Mouse (Mus musculus): ENCODE data around the gene Mipep. TPM values are rescaled to one million over a fixed set of nuclear protein-coding genes. Genes with fewer than 3 reads are reported as not detected.

Gene Mipep
- polyA plus RNA-seq, 1 experiment from 2014 or later, result 20.5 TPM

GRCm38 (mm10) chr14:60806891-60807344, 22.5 kb downstream of the Mipep start:
- Histone ChIP-seq H3K4me3 (replicated peaks; ENCODE audit: low read length) (no peak overlapping the region), H3K4me2 (ENCODE audit: low read length) (no peak overlapping the region), H3K9me3 (ENCODE audit: control insufficient read depth, low read length) (no peaks in the 10 kb centered on the region), H3K4me1 (replicated peaks; ENCODE audit: control insufficient read depth, insufficient read depth, low read length) (no peaks in the 10 kb centered on the region), H3K36me3 (ENCODE audit: control insufficient read depth, insufficient read depth) (peaks cover 2% of the 10 kb centered on the region), H3K27me3 (replicated peaks; ENCODE audit: control insufficient read depth, insufficient read depth, low read length) (no peaks in the 10 kb centered on the region), H3K27ac (ENCODE audit: low read length) (no peak overlapping the region), H3K9ac (replicated peaks; ENCODE audit: low read depth, low read length) (no peak overlapping the region)
- no peak for ATAC-seq
- 67% methylated on average over 11 of the region's 11 CpGs for WGBS

GRCm38 (mm10) chr14:60809881-60810280, 25.5 kb downstream of the Mipep start:
- H3K4me2 ChIP-seq (ENCODE audit: low read length), result no peak overlapping the region
- no peak overlapping the region for H3K27ac ChIP-seq (ENCODE audit: low read length)
- H3K36me3 ChIP-seq (ENCODE audit: control insufficient read depth, insufficient read depth), result peaks cover 2% of the 10 kb centered on the region
- no peaks in the 10 kb centered on the region for H3K4me1 ChIP-seq (replicated peaks; ENCODE audit: control insufficient read depth, insufficient read depth, low read length)
- 91% methylated on average over 8 of the region's 8 CpGs for WGBS
- no peaks in the 10 kb centered on the region for H3K9me3 ChIP-seq (ENCODE audit: control insufficient read depth, low read length)
- no peak for ATAC-seq
- no peak overlapping the region for H3K9ac ChIP-seq (replicated peaks; ENCODE audit: low read depth, low read length)
- H3K4me3 ChIP-seq (replicated peaks; ENCODE audit: low read length), result no peak overlapping the region
- no peaks in the 10 kb centered on the region for H3K27me3 ChIP-seq (replicated peaks; ENCODE audit: control insufficient read depth, insufficient read depth, low read length)

GRCm38 (mm10) chr14:60811547-60811946, 27.2 kb downstream of the Mipep start:
- 93% methylated on average over 4 of the region's 4 CpGs for WGBS
- Histone ChIP-seq H3K4me2 (ENCODE audit: low read length) (no peak overlapping the region), H3K36me3 (ENCODE audit: control insufficient read depth, insufficient read depth) (peaks cover 2% of the 10 kb centered on the region), H3K4me3 (replicated peaks; ENCODE audit: low read length) (no peak overlapping the region), H3K9ac (replicated peaks; ENCODE audit: low read depth, low read length) (no peak overlapping the region), H3K27ac (ENCODE audit: low read length) (no peak overlapping the region), H3K4me1 (replicated peaks; ENCODE audit: control insufficient read depth, insufficient read depth, low read length) (no peaks in the 10 kb centered on the region), H3K9me3 (ENCODE audit: control insufficient read depth, low read length) (no peaks in the 10 kb centered on the region), H3K27me3 (replicated peaks; ENCODE audit: control insufficient read depth, insufficient read depth, low read length) (no peaks in the 10 kb centered on the region)
- no peak for ATAC-seq

- 83% methylated on average over 5 of the region's 5 CpGs for WGBS
These were observed 30.7 kb downstream of the Mipep start for GRCm38 (mm10) chr14:60815098-60815497.

GRCm38 (mm10) chr14:60818045-60818444, 33.7 kb downstream of the Mipep start:
- ATAC-seq, result no peak
- H3K27ac ChIP-seq (ENCODE audit: low read length), result no peak overlapping the region
- H3K9me3 ChIP-seq (ENCODE audit: control insufficient read depth, low read length), result no peaks in the 10 kb centered on the region
- H3K27me3 ChIP-seq (replicated peaks; ENCODE audit: control insufficient read depth, insufficient read depth, low read length), result no peaks in the 10 kb centered on the region
- H3K4me3 ChIP-seq (replicated peaks; ENCODE audit: low read length), result no peak overlapping the region
- WGBS, result 59% methylated on average over 5 of the region's 5 CpGs
- no peaks in the 10 kb centered on the region; the same call in 1 of the 2 replicates for H3K36me3 ChIP-seq (ENCODE audit: control insufficient read depth, insufficient read depth)
- H3K4me1 ChIP-seq (replicated peaks; ENCODE audit: control insufficient read depth, insufficient read depth, low read length), result no peaks in the 10 kb centered on the region
- H3K4me2 ChIP-seq (ENCODE audit: low read length), result no peak overlapping the region
- H3K9ac ChIP-seq (replicated peaks; ENCODE audit: low read depth, low read length), result no peak overlapping the region

More at GRCm38 (mm10) chr14:60815098-60815497, 30.7 kb downstream of the Mipep start:
- H3K27ac ChIP-seq (ENCODE audit: low read length), result no peak overlapping the region
- H3K27me3 ChIP-seq (replicated peaks; ENCODE audit: control insufficient read depth, insufficient read depth, low read length), result no peaks in the 10 kb centered on the region
- H3K4me2 ChIP-seq (ENCODE audit: low read length), result no peak overlapping the region
- no peaks in the 10 kb centered on the region for H3K4me1 ChIP-seq (replicated peaks; ENCODE audit: control insufficient read depth, insufficient read depth, low read length)
- H3K9ac ChIP-seq (replicated peaks; ENCODE audit: low read depth, low read length), result no peak overlapping the region
- no peaks in the 10 kb centered on the region for H3K9me3 ChIP-seq (ENCODE audit: control insufficient read depth, low read length)
- H3K4me3 ChIP-seq (replicated peaks; ENCODE audit: low read length), result no peak overlapping the region
- ATAC-seq, result no peak
- peaks cover 2% of the 10 kb centered on the region for H3K36me3 ChIP-seq (ENCODE audit: control insufficient read depth, insufficient read depth)

GRCm38 (mm10) chr14:60830096-60830495, 45.7 kb downstream of the Mipep start:
- no peak for ATAC-seq
- Histone ChIP-seq H3K27me3 (replicated peaks; ENCODE audit: control insufficient read depth, insufficient read depth, low read length) (no peaks in the 10 kb centered on the region), H3K36me3 (ENCODE audit: control insufficient read depth, insufficient read depth) (peaks cover 23% of the 10 kb centered on the region), H3K9ac (replicated peaks; ENCODE audit: low read depth, low read length) (no peak overlapping the region), H3K9me3 (ENCODE audit: control insufficient read depth, low read length) (peaks cover 8% of the 10 kb centered on the region; the same call in 1 of the 2 replicates), H3K4me3 (replicated peaks; ENCODE audit: low read length) (no peak overlapping the region), H3K4me1 (replicated peaks; ENCODE audit: control insufficient read depth, insufficient read depth, low read length) (no peaks in the 10 kb centered on the region), H3K4me2 (ENCODE audit: low read length) (no peak overlapping the region), H3K27ac (ENCODE audit: low read length) (no peak overlapping the region)
- 89% methylated on average over 2 of the region's 2 CpGs for WGBS

GRCm38 (mm10) chr14:60836709-60837108, 52.3 kb downstream of the Mipep start:
- H3K36me3 ChIP-seq (ENCODE audit: control insufficient read depth, insufficient read depth), result peaks cover 5% of the 10 kb centered on the region
- whole genome bisulfite sequencing, result 13% methylated on average over 6 of the region's 6 CpGs
- no peaks in the 10 kb centered on the region for H3K27me3 ChIP-seq (replicated peaks; ENCODE audit: control insufficient read depth, insufficient read depth, low read length)
- no peak for ATAC-seq
- H3K9me3 ChIP-seq (ENCODE audit: control insufficient read depth, low read length), result 0 out of 2 replicates have a peak, but pooled peaks cover 3% of the 10 kb centered on the region
- H3K9ac ChIP-seq (replicated peaks; ENCODE audit: low read depth, low read length), result no peak overlapping the region
- H3K4me1 ChIP-seq (replicated peaks; ENCODE audit: control insufficient read depth, insufficient read depth, low read length), result no peaks in the 10 kb centered on the region
- no peak overlapping the region for H3K27ac ChIP-seq (ENCODE audit: low read length)
- H3K4me3 ChIP-seq (replicated peaks; ENCODE audit: low read length), result no peak overlapping the region
- no peak overlapping the region for H3K4me2 ChIP-seq (ENCODE audit: low read length)

GRCm38 (mm10) chr14:60839654-60840053, 55.3 kb downstream of the Mipep start:
- Histone ChIP-seq H3K27me3 (replicated peaks; ENCODE audit: control insufficient read depth, insufficient read depth, low read length) (no peaks in the 10 kb centered on the region), H3K4me1 (replicated peaks; ENCODE audit: control insufficient read depth, insufficient read depth, low read length) (no peaks in the 10 kb centered on the region), H3K9ac (replicated peaks; ENCODE audit: low read depth, low read length) (no peak overlapping the region), H3K4me3 (replicated peaks; ENCODE audit: low read length) (no peak overlapping the region), H3K36me3 (ENCODE audit: control insufficient read depth, insufficient read depth) (no peaks in the 10 kb centered on the region), H3K9me3 (ENCODE audit: control insufficient read depth, low read length) (no peaks in the 10 kb centered on the region), H3K4me2 (ENCODE audit: low read length) (no peak overlapping the region), H3K27ac (ENCODE audit: low read length) (no peak overlapping the region)
- ATAC-seq, result no peak
- WGBS, result 90% methylated on average over 8 of the region's 8 CpGs

GRCm38 (mm10) chr14:60841977-60842659, 57.7 kb downstream of the Mipep start:
- Histone ChIP-seq H3K36me3 (ENCODE audit: control insufficient read depth, insufficient read depth) (no peaks in the 10 kb centered on the region; the same call in 1 of the 2 replicates), H3K4me3 (replicated peaks; ENCODE audit: low read length) (no peak overlapping the region), H3K4me2 (ENCODE audit: low read length) (no peak overlapping the region), H3K27ac (ENCODE audit: low read length) (no peak overlapping the region), H3K4me1 (replicated peaks; ENCODE audit: control insufficient read depth, insufficient read depth, low read length) (no peaks in the 10 kb centered on the region), H3K9ac (replicated peaks; ENCODE audit: low read depth, low read length) (no peak overlapping the region), H3K27me3 (replicated peaks; ENCODE audit: control insufficient read depth, insufficient read depth, low read length) (no peaks in the 10 kb centered on the region), H3K9me3 (ENCODE audit: control insufficient read depth, low read length) (no peaks in the 10 kb centered on the region)
- ATAC-seq, result no peak
- WGBS, result 60% methylated on average over 14 of the region's 14 CpGs

Data from forebrain, embryonic 16.5 days (tissue).